Mouse (Mus musculus) brown adipose tissue, adult 24 weeks (tissue): ENCODE measurements around the gene Agtpbp1. TPM values are rescaled to one million over a fixed set of nuclear protein-coding genes. Genes with fewer than 3 reads are reported as not detected.

ENCODE experiments used
- H3K27ac ChIP-seq: fragments of 200-500 bp; replicated peaks from 2 replicates; pipeline ENCODE4 v1.5.1; 2012; ENCODE audit warnings: low read depth, mild to moderate bottlenecking, low read length
- H3K4me1 ChIP-seq: fragments of 200-500 bp; 2 replicates; pipeline ENCODE4 v1.6.1; 2012; ENCODE audit warnings: low read length, mixed read lengths; ENCODE audit not compliant: control insufficient read depth, insufficient read depth, insufficient read length
- H3K4me3 ChIP-seq: fragments of 200-500 bp; 2 replicates; pipeline ENCODE4 v1.5.1; 2012; ENCODE audit warnings: low read depth, mild to moderate bottlenecking, low read length, moderate library complexity; ENCODE audit not compliant: insufficient read depth
- polyA plus RNA-seq: library from polyadenylated mRNA; stranded (reverse); fragments of >200 nt; gene quantifications from 2 replicates; pipeline ENCODE4 v1.2.4, GENCODE M21; 2012; ENCODE audit not compliant: missing spikeins, insufficient read depth, insufficient read length

Agtpbp1 gene
- polyA plus RNA-seq, 1 experiment, result 46.3 TPM

- Histone ChIP-seq H3K4me1 (no peaks in the 10 kb centered on the region), H3K4me3 (no peak overlapping the region), H3K27ac (no peak overlapping the region)
These were observed 117.4 kb downstream of the Agtpbp1 start for GRCm38 (mm10) chr13:59467591-59467990.

- Histone ChIP-seq H3K4me1 (peaks cover 3% of the 10 kb centered on the region; the same call in 1 of the 2 replicates), H3K27ac (no peak overlapping the region), H3K4me3 (no peak overlapping the region)
These were observed 124.1 kb downstream of the Agtpbp1 start for GRCm38 (mm10) chr13:59460958-59461357.

DNA sequence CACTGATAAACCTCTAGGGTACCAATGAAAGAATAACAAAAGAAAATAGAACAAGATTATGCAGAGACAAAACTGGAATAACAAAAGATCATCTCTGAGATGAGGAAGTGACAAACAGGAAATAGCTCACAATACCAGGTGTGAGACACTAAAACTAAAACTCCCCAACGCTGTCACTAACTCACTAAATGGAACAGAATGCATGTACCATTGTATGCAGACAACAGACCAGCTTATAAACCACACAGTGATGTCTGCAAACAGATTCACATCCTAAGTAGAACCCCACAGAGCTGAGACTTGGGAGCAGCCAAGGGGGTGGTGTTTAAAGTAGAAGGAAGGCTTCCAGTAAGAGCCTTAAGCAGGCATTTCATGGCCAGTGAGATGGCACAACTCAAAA, 128.8 kb downstream of the Agtpbp1 start:
- Histone ChIP-seq H3K4me3 (no peak overlapping the region), H3K27ac (no peak overlapping the region), H3K4me1 (peaks cover 8% of the 10 kb centered on the region)

GRCm38 (mm10) chr13:59454001-59454785, 130.8 kb downstream of the Agtpbp1 start:
- H3K4me1 ChIP-seq, result peaks cover 12% of the 10 kb centered on the region
- peak overlapping the region; percentile 43; the same call in 1 of the 2 replicates for H3K27ac ChIP-seq
- H3K4me3 ChIP-seq, result no peak overlapping the region

GRCm38 (mm10) chr13:59453582-59453981, 131.4 kb downstream of the Agtpbp1 start:
- H3K4me3 ChIP-seq, result no peak overlapping the region
- H3K27ac ChIP-seq, result no peak overlapping the region

DNA sequence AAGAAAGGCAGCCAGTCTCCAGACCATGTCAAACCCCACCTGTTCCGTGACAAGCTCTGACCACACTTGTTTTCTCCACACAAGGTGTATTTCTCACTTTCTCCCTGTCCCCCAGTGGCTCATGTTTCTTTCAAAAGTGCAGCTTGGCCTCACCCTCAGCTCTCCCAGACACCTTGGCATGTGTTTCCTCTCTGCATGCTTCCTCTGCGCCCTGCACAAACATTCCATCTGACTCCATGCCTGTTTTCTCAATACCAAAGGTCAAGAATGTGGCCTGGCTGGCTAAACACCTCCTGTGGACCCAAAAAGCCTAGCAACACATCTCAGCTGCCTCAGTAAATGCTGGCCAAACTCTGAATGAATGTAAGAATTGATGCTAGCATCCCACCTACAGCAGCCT, 132.0 kb downstream of the Agtpbp1 start:
- no peak overlapping the region for H3K27ac ChIP-seq
- H3K4me1 ChIP-seq, result peaks cover 12% of the 10 kb centered on the region
- H3K4me3 ChIP-seq, result no peak overlapping the region

More at GRCm38 (mm10) chr13:59453582-59453981, 131.4 kb downstream of the Agtpbp1 start:
- H3K4me1 ChIP-seq, result peaks cover 12% of the 10 kb centered on the region

DNA sequence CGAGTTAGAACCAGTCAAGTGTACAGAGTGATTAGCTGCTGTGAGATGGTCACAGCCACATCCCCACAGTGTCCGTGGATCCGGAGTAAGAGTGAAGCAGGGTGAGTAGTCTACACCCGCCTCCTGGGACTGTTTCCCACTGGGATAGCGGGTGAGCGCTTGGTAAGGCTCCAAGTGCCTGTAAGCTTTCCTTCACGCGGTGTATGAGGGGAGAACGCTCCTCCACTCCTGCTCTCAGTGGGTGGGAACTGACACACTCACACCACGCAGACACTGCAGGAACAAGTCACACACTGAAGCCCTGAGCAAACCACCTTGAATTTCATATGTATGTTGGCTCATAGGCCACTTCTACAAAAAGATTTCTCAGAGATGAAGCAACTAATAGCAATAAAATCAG, 134.2 kb downstream of the Agtpbp1 start:
- no peak overlapping the region for H3K4me3 ChIP-seq
- peaks cover 9% of the 10 kb centered on the region for H3K4me1 ChIP-seq
- no peak overlapping the region for H3K27ac ChIP-seq

DNA sequence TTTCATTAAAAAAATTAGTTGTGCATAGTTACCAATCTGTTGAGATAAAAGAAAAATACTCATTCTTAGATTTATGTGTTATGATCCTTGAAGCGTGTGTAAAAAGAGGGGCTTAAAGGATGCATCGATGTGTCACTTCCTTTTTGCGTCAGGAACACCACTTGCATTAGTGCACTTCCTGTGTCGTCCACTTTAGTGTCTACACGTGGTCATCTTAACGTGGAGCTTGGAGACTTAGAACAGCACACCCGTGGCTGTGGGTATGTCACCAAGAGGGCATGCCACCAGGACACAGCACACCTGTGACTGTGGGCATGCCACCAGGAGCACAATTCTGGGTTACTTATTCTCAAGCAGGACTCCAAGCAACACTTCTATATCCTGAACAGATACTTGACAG, 137.9 kb downstream of the Agtpbp1 start:
- no peak overlapping the region for H3K4me3 ChIP-seq
- H3K4me1 ChIP-seq, result peaks cover 4% of the 10 kb centered on the region
- H3K27ac ChIP-seq, result no peak overlapping the region

DNA sequence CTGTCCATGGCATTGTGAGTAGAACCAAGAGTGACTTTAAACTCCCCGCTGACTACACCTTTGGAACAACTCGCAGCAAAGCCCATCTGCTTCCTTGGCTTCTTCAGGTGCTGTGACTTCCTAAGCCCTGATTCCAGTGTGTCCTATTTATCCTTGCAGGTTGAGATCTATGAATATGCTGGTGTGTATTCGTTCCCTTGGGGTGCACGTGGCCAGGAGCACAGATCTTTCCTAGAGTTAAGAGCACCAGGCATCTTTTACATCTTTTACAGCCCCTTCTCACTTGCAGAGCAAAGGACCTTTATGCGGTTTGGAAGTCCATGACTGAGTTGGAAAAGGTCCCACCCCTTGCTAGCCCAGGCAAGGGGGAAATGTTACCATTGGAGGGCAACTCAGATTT, 139.8 kb downstream of the Agtpbp1 start:
- Histone ChIP-seq H3K4me1 (no peaks in the 10 kb centered on the region), H3K4me3 (no peak overlapping the region), H3K27ac (no peak overlapping the region)

DNA sequence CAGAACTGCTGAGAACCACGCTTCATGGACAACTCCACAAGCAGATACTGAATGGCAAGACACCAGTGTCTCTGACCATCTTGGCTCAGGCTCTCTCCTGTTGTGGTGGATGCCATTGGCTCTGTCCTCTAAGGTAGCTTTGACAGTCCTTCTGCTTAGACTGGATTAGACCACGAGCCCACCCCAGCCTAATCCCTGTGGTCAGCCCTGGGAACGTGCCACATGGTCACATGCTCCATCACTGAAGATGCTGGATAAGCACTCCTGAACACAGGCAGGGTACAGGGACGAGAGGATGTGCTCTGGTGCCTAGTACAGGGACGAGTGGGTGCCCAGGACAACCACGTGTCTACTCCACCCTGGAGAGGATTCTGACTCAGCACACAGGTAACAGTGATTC, 140.7 kb downstream of the Agtpbp1 start:
- H3K4me3 ChIP-seq, result no peak overlapping the region
- no peaks in the 10 kb centered on the region for H3K4me1 ChIP-seq
- no peak overlapping the region for H3K27ac ChIP-seq

DNA sequence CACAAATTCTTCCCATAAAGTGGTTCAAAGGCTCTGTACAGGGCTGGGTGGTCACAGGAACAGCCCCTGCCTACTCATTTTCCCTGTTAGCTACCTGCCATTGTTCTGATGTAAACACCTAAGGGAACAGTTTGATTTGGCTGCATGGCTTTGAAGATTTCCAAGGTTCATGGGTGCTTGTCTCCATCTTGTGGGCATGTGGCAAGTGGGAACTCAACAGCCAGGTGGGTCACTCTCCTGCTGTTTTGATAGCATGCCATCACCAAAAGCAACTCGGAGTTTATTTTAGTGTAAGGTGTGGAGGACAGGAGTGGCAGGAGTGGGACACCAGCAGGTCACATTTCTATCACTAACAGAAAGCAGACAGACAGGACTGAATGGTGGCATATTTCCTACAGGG, 145.3 kb downstream of the Agtpbp1 start:
- H3K4me3 ChIP-seq, result no peak overlapping the region
- H3K4me1 ChIP-seq, result no peaks in the 10 kb centered on the region
- no peak overlapping the region for H3K27ac ChIP-seq

DNA sequence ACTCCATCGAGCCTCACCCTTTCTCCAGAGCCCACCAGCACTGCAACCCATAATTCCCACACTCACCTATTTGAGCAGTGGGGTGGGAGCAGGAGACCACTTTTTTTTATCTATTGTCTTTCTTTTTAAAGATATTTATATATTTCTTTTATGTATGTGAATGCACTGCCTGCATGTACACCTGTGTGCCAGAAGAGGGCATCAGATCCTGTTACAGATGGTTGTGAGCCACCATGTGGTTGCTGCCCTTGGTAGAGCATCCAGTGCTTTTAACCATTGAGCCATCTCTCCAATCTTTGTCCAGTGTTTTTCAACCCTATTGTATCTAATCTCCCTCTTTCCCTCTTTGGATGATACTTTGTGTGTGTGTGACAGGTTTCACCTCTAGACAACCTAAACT, 150.5 kb downstream of the Agtpbp1 start:
- Histone ChIP-seq H3K4me3 (no peak overlapping the region), H3K27ac (no peak overlapping the region), H3K4me1 (no peaks in the 10 kb centered on the region)

GRCm38 (mm10) chr13:59431124-59431864, 153.7 kb downstream of the Agtpbp1 start:
- peak overlapping the region; percentile 37 for H3K4me3 ChIP-seq
- no peaks in the 10 kb centered on the region for H3K4me1 ChIP-seq
- no peak overlapping the region for H3K27ac ChIP-seq

- no peak overlapping the region for H3K4me3 ChIP-seq
- no peaks in the 10 kb centered on the region for H3K4me1 ChIP-seq
- H3K27ac ChIP-seq, result no peak overlapping the region
These were observed 155.7 kb downstream of the Agtpbp1 start for GRCm38 (mm10) chr13:59429369-59429768.

DNA sequence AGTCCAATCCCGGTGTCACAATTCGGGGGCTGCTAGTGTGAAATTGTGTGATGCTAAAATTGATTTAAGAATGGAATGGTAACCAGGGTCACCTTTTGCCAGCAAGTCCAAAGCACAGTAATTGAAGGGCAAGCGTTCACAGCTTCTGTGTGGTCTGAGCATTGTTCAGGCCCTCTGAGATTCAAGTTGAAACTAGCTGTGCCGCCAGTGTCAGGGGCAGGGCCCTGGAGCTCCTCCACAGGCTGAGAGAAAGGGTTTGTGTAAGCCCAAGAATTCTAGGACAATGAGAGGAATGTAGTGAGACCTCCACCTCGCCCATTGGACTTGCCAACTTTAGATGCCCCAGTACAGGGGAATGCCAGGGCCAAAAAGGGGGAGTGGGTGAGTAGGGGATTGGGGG, 161.2 kb downstream of the Agtpbp1 start:
- H3K27ac ChIP-seq, result no peak overlapping the region
- no peak overlapping the region for H3K4me3 ChIP-seq
- H3K4me1 ChIP-seq, result no peaks in the 10 kb centered on the region
